Mouse (Mus musculus) R1 (cell line): ENCODE data around the gene Fgf14.
"Not testable (repeated sequence)": the region's sequence is repeated elsewhere in the genome, so short reads cannot be mapped to it uniquely, and the experiment has no call there.

Experiments used
- DNase-seq: peaks from one replicate; pipeline ENCODE4 v3.0.0-alpha.2; 2018; ENCODE audit warnings: low read depth, low spot score

Gene Fgf14

DNA sequence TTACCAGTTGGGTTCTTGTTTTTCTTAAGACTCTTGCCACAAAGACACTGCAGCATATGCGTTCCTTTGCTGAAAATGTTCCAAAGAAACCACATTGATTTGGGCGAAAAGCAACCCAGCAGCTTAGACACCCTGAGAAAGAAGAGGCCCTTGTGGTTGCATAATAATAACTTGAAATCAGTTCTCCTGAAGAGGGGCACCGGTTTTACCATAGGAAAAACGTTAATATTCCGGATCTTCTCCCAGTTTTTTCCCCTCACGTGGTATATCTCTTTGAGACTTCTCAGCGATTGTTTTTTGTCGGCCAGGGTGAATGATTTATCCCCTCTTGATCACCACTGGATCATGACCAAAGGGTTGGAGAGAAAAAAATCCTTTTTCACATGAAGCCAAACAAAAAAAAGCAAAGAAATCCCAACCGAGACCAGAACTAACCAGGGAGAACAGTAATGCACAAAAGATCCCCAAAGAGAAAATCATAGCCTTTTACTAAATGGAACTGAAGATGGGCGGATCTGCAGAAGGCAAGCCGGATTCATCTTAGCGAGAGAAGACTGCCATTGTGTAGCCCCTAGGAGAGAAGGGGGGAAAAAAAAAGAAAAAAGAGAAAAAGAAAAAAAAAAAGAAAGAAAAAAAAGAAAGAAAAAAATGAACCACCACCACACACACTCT is at the start of gene Fgf14:
Gene Fgf14 (minus strand): TSS at position 622 of the 672 bp plus-strand sequence.
- DNase-seq, result no peak

DNA sequence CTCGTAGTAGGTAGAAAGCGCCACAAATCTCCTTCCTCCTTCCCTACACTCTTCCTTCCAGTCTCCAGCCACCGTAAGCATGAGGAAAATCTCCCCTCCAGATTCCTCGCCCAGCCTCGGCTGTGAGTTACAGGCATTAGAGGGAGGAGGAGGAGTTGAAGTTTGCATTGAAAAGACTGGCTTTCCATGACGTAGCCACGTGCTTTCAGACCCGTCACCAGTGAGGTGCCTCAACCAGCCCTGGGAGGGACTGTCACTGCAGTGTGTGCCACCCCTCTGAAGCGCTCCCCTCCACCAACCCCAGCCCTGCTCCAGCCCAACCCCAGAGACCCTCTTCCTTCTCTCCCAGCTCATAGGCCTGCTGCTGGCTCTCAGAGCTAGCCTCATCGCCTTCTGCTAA is 452 bp upstream of the Fgf14 start:
- peak; percentile 7 for DNase-seq

DNA sequence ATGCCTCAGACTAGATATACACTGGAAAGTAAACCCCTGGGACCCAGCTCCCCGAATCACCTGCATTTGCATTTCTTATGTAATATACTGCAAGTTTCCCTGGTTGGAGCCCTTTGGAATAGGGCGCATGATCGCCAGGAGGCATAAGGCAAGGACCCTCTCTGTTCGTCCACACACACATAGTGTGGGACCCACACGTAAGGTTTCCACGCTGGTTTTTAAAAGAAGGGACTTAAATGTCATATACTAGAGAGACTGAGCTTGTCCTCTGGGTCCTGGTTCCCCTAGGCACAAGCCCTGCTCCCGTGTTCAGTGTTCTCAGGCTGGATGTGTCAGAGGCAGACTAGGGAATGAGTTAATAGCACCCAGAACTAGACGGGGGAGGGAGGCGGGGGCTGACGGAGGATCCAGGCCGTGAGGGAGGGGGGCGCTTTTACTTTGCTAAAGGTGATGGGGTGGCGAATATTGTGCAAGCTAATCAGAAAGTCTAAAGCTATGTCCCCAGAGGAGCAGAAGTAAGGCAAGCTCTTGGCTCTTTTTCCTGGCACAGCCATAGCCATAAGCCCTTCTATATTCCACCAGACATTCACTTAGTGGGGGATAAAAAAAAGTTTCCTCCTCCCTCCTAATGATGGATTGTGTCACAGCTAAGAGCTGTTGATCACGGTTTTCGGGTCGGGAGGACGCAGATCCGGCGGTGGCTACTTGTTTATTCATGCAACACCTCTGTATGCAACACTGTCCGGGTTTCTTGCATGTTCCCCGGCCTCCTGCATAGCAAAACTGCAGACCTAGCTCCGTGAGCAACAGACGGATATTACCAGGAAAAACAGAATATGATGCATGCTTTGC is 1.0 kb downstream of the Fgf14 start:
- DNase-seq, result no peak

DNA sequence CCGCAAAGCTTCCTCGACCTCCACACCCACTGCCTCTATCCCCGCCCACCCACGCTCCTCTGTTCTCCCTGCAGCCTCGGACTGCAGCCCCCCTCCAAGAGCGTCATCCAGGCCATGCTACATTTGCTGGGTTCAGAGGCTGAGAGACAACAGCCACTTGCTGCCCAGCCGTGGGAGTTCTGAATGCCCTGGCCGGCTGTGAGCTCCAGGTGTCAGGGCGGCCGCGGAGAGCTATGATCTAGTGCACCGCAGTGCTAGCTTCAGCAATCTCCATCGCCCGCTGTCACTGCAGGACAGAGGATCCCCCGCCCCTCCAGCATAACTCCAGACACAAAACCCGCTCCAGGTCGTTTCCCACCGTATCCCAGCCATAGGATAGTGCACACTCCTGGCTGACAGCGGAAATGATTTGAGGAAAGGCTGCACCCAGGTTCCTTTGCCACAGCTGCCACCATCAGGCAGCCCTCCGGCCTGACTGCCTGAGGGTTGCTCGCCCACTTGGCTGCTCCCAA is 1.7 kb downstream of the Fgf14 start:
- peak; percentile 27 for DNase-seq

DNA sequence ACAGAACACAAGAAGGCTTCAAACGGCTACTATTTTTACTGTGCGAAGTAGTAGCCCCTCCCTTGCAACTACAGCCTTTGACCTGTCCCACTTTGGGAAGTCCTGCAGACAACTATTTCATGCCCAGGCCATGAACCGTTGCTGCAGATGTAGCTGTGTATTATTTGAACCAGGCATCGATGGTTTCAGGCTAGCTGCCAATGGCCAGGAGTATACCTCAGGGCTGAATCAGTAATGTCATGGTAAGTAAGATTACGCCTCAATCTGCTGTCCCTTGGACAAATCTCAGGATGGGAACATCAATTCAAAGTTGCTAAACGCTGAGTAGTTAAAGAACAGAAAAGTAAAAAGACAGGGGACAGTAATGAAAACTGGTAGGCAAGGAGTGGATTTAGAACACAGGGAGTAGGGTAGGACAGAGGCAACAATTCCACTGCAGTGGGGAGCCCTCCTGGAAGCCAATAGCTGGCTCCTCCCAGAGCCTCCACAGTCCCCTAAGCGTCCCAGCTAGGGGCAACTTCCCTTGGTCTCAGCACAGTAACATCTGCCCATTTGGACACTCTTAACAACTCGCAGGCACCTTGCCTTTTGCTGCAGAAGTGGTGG is 2.3 kb downstream of the Fgf14 start:
- DNase-seq, result no peak

DNA sequence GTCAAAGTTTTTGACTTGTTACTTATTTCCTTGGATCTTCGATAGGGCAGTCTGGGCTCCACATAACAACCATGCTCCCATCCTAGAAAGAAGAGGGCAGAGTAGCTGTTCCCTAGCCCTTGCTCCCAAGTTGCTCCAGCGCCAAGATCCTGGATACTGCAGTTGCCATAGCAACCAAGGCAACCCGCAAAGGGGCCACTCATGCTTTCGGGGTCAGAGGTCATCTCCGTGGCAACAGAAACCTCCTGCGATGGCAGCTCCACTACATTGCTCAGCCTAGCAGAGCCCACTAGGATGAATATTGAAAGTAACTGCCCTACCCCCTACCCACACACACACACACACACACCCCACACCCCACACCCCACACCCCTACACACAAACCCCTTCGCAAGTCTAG is 7.2 kb downstream of the Fgf14 start:
- peak; percentile 86 for DNase-seq

DNA sequence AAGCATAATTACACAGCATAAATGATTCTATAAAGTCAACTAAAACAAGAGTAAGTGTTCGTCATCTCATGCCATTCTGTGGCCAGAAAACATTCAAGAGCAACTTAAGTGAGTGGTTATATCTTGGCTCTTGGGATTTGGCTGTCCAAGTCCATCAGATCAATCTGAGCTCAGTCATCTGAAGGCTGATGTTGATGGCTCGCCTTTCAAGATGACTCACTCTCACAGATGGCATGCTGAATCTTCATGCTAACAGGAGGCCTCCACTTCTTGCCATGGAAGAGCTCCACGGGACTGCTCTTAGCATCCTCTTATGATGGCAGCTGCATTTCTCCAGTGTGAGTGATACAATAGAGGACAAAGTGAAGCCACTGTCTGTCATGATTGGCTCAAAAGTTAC is 34.1 kb downstream of the Fgf14 start:
- DNase-seq, result no peak

DNA sequence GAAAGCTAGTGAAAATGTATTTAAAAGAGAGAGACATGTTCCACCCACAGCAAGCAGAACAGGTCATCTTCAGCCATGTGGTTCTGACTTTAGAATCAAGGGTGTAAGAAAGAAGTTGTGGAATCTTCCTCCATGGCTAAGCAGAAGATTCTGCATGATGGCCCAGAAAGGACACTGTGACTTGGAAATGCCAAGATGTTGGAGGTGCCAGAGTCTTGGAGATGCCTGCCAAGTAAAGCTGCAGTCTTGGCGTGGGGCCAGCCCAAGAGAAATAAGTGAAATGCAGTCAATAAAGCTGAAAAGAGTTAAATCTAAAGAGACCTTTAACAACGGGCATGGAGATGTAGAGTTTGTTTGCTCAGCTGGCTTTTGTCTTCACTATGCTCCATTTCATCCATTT is 42.0 kb downstream of the Fgf14 start:
- no peak for DNase-seq

DNA sequence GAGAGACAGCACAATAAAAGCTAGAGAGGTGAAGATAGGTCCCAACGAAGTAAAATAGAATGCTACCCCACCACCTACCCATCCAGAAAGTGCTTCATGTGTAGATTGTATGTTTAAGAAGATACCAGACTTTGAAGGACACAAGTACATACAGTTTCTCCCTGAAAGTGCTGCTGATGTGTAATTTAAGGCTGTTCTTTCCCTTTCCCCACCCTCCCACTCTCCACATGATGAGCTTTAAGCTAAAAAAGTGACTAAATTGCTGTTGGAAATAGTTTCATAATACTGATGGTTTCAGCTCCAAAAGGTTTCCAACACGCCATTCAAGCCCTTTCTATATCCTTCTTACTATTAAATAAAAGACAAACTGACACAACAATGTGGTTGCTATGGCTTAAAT is 63.5 kb downstream of the Fgf14 start:
- no peak for DNase-seq

DNA sequence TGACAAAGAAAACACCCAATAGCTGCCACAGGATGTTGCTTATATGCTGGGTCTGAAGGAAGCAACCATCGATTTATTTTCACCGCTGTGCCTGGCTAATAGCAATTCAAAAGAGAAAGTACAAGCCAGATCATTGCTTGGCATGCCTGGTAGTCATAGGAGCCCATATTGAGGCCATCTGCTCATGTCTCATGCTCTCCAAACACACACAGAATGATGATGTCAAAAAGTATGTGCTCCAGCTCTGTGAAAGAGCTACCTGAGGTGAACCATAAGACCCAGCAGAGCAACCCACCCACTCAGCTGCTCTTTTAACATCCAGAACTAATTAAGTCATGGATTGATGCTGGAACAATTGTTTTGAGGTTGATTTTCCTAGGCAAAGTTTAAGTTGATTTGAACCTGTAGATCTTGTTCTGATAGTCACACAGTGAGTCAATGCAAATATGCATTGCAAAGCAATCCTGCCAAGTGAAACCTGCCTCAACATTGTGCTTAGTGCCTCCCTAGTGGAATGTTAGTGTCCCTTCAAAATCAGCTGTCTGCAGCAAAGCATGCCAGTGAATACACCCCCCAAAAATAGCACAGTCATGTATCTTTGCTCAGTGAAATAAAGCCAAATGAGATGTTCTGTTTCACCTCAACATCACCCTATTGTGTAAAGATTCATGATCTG is 70.8 kb downstream of the Fgf14 start:
- no peak for DNase-seq

DNA sequence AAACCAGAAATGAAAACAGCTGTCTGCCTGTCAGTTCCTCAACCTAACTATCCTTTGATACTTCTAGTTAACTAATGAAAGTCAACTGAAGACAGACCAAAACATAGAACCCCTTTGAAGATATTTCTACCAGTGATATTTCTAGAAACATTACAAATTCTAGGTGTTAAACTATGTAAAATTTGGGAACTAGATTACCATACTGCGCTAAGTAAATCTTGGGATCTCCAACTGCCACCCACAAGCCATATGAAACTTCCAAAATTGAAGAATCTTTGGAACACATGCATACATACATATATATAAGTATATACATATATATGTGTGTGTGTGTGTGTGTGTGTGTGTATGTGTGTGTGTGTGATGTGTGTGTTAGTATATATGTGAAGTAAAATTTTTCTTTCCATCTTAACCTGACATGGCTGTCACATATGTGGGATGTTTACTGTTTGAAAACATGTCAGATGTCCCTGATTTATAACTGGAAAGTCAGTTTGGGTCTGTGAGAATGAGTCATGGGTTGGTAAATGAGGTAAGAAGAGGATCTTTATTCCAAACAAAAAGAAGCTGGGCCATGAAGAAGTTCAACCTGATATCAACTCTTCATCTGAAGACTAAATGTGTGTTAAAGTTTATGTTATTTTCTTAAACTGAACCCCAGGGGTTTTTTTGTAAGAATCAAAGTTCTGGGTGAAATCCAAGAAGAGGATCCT is 71.7 kb downstream of the Fgf14 start:
- DNase-seq, result no peak

DNA sequence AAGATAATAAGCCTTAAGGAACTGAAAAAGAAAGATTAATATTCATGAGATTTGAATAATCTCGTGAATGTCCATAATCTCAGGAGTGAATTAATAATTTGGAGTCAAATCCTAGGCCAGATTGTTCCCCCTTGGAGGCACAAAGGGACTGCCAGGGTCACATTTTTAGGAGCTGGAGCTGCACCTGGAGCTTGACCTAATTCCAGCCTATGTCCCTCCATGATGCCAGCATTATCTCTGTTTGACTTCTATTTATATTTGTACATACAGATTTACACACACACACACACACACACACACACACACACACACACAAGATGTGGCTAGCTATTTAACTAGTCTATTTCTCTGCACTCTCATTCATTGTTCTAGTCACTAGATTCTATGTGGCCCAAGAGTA is 100.4 kb downstream of the Fgf14 start:
- DNase-seq, result no peak

DNA sequence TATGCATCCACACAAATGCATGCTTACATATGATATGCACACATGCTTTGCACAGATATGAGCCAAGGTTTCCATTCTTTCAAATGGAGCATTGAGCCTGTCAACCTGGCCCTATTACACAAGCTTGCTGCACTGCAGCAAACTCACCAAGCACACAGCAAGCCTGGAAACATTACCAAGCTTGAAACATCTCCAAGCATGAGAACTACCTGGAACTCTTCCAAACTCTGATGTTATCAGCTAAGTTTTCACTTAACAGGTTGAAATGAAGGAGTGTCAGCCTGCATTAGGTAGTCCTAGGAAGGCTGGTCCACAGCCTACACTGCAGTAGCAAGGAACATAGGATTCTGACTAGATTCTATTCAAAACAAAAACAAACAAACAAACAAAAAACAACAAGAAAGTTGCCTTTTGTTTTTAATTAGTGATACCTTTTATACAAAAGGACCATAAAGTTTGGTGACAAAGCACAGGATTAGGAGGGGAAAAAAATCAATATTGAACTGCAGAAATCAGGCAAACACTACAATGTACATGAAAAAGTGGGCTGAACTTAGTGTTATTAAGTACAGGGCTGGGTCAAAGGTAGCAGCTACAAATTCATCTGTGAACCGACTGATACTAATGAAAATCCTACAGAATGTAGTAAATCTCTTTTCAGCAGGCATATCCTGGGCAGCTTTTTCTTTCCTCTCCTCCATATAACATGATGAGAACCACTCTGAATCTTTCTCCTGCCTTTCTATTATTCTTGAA is 101.6 kb downstream of the Fgf14 start:
- DNase-seq, result no peak

DNA sequence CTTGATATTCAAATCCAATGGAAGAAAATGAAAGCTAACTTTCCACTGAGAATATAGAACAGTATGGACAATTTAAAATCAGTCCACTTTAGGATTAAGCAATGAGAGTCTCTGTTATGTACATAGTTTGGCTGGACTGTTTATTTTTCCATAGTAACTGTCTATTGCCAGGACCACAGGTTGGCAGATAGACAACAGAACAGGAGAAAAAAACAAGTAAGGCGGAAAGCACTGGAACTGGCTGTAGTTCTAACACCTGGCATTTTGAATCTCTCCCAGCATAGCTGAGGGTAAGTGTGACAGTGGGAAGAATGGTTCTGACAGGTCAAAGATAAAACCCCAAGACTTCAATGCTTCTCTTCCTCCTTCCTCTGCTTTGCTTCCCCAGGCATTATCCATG is 110.5 kb downstream of the Fgf14 start:
- no peak for DNase-seq

DNA sequence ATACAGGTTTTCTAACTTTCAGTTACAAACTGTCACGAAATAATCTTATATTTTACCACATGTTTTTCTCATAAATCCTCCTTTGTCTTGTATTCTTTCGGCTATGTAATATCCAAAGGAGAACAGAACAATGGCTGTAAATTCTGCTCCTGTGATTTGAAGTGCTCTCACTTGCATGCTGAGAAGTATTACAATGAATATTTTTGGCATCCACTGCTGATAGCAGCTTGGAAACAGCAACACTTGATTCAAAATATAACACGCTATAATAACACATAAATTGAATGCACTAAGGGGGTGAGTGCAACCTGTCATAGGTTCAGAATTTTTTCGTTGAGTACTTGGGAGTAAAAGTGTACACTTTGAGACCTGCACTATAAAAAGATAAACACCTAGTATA is 115.4 kb downstream of the Fgf14 start:
- no peak for DNase-seq

DNA sequence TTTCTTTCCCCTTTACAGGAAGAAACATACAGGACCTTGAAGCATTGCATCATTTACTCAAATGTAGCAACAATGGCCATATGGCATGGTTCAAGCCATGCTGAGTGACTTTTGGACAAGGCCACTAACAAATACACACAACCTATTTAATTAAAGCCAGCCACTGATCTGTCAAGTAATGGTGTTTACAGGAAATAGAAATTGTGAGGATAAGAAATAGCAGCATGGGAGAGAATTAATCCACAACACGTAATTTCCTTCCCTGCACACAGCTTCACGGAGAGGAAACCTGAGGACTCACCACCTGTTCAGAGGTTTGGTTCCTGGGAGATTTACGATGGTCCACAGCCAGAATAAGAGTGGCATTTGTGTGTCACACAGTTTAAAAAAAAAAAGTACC is 140.8 kb downstream of the Fgf14 start:
- DNase-seq, result no peak

DNA sequence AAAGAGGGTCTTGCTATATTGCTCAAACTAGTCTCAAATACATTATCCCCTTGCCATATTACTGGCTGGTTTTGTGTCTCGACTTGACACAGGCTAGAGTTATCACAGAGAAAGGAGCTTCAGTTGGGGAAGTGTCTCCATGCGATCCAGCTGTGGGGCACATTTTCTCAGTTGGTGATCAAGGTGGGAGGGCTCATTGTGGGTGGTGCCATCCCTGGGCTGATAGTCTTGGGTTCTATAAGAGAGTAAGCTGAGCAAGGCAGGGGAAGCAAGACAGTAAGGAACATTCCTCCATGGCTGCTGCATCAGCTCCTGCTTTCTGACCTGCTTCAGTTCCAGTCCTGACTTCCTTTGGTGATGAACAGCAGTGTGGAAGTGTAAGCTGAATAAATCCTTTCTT is 141.6 kb downstream of the Fgf14 start:
- not testable (repeated sequence) for DNase-seq

DNA sequence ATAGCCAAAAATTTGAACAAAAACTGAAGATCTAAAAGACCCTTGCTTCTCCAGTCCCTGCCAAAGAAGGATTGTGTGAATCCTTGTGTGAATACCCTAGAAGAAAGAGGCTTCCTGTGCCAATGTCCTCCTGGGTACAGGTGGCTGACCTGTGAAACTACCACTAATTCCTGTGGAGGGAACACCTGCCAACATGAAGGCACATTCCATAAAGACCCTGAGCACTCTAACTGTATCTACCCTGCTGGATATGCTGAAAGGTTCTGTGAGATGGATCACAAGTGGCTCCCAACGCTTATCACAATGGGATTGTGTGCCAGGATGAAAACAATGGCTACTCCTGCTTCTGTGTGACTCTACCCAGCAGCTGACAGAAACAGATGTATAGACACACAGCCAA is 144.9 kb downstream of the Fgf14 start:
- no peak for DNase-seq

DNA sequence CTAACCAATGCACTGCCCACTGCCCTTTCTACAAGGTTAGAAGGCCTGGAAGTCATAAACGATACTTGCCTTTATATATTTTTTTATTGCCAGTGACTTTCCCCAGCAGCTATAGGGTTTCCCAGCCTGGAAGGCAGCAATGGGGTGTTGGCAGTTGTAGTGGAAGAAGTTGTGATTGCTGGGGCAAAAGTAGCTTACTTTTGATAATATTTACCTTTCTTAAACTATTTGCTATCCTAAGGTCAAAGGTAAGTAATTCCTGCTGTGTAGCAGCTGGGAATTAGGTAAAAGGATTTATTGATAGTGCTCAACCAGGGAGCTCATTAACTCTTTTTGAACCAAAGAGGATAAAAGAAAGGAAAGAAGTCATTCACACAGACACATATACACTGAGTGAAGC is 164.9 kb downstream of the Fgf14 start:
- no peak for DNase-seq

DNA sequence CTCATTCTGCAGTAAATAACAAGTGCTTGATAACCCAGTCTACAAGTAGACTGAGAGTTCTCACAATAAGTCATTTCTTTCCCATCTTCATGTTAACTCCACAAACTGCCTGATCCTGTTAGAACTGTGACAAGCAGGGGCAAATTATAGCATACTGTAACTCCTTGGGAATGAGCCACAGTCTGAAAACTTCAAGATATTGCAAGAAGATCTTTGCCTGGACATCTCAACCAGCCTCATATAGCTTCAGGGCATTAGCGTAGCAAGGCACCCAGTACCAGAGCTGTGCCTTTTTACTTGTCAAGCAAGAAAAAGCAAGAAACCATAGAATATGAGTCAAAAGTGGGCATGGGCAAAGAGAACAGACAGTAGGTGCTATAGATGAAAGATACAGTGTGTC is 188.0 kb downstream of the Fgf14 start:
- DNase-seq, result no peak

DNA sequence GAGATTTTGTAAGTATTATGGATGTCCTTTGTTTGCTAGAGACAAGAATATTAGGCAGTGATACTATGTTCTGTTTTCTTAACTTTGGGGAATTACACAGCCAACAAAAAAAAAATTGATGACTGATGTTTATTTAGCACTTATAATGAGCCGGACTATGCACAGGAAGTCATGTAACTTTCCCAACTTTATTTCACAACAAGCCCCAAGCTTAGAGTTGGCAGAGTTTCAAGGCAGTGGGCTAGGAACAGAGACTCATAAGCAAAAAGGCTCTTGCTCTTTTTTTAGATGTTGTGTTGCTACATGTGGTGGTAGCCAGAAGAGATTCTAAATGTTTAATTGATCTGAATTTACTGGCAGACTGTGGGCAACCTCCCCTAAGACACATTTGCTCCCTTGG is 191.7 kb downstream of the Fgf14 start:
- no peak for DNase-seq
